Mouse (Mus musculus): ENCODE results near the gene Tnfsf8. TPM values are rescaled to one million over a fixed set of nuclear protein-coding genes. Genes with fewer than 3 reads are reported as not detected.

The Tnfsf8 gene
- 0.08 and 0.18 TPM in 2 replicates for polyA plus RNA-seq (2014; fragmentation: Nextera tagmentation; extraction: Ambion mirVana)

DNA sequence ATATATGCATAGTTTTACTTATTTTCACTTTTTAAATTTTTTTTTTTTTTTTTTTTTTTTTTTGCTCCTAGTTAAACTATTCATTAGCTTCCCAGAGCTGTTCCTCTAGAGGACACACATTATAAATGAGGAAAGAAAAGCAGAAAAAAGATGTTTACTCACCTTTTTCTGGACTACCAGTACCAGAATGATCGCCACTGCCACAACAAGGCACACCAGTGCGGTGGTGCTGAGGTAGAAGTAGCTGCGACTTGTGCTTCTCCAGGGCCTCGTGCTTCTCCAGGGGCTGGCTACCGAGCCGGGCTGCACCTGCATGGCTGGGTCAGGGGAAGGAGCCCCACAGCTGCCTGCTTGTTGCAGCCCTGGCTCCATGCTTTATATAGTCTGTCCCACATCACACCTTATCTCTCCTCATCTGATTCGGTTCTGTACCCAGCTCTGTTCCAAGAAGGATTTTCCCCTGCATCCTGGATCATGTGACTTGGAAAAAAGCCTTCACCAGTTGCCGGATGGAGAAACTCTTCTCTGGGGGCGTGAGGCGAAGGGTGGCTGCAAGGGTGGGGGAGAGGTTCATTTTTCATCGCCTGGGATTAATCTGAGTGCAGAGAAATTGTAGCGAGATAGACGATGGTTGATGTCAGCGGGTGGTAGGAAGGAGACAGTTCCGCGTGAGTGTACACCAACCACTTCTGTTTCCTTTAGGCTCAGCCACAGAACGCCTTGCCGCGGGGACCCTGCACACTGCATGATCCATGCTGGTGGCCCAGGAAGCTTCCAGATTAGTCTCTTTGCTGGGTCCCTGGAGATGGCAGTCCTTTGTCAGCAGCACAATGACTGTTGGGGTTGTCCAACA is at the start of gene Tnfsf8:
Gene Tnfsf8, minus strand, starts transcription at position 660 of the 853 bp plus-strand sequence.
- WGBS: 81% methylated on average over 19 of the region's 19 CpGs
- Histone ChIP-seq H3K4me3 (ENCODE audit: low read depth, low read length) (no peak within 1 kb of the TSS), H3K4me1 (ENCODE audit: control insufficient read depth, insufficient read depth, low read length) (peaks cover 10% of the 10 kb centered on the region), H3K9ac (ENCODE audit: low read depth, low read length) (no peak within 1 kb of the TSS), H3K4me2 (ENCODE audit: low read depth, low read length) (no peak within 1 kb of the TSS), H3K27me3 (replicated peaks; ENCODE audit: control insufficient read depth, insufficient read depth, low read length) (no peaks in the 10 kb centered on the region), H3K27ac (replicated peaks; ENCODE audit: low read depth, low read length) (no peak within 1 kb of the TSS), H3K9me3 (ENCODE audit: control insufficient read depth, low read length) (no peaks in the 10 kb centered on the region), H3K36me3 (ENCODE audit: control insufficient read depth, insufficient read depth, low read length) (no peaks in the 10 kb centered on the region)
- no peak for DNase-seq (ENCODE audit: low spot score)
- ATAC-seq (ENCODE audit: low read depth): no peak

DNA sequence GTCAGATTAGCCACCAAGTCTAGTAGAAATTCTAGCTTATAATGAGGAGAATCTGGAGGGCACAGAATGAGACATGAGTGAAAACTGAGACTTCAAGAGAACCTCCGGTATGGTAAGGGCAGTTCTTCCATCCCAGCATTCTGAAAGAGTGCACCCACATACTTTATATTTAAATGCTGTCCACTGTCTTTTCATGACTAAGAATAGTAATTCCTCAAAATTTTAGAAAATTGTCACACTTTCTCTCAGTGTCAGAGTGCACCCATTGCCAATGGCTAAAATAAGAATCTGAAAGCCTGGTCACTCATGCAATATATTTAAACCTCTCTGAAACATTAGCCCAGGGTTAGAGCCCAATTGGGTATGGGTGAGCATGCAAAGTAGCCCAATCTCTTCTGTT is 47.4 kb upstream of the Tnfsf8 start:
- WGBS: 96% methylated on average over 1 of the region's 1 CpGs
- Histone ChIP-seq H3K36me3 (ENCODE audit: control insufficient read depth, insufficient read depth, low read length) (no peaks in the 10 kb centered on the region), H3K4me1 (ENCODE audit: control insufficient read depth, insufficient read depth, low read length) (no peaks in the 10 kb centered on the region), H3K4me3 (ENCODE audit: low read depth, low read length) (no peak overlapping the region), H3K9ac (ENCODE audit: low read depth, low read length) (no peak overlapping the region), H3K27me3 (replicated peaks; ENCODE audit: control insufficient read depth, insufficient read depth, low read length) (no peaks in the 10 kb centered on the region), H3K27ac (replicated peaks; ENCODE audit: low read depth, low read length) (no peak overlapping the region), H3K9me3 (ENCODE audit: control insufficient read depth, low read length) (no peaks in the 10 kb centered on the region), H3K4me2 (ENCODE audit: low read depth, low read length) (no peak overlapping the region)
- ATAC-seq (ENCODE audit: low read depth) (no peak), DNase-seq (ENCODE audit: low spot score) (no peak)

DNA sequence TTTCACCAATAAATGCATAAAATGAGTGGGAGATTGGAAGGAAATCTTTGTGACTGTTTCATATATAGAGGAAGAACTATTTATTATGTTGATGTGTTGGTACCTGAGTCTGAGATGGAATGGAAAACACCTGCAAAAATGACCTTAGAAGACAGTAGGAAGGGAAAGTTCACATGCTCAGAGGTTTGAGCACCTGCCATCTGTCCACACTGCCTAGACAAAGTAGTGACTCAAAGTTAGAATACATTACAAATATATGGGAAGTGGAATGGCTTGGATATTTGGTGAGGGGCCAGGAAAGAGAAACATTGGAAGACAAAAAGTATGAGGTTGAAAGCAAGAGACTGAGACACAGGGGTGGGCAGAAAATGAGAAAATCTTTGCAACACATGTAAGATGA is 46.3 kb upstream of the Tnfsf8 start:
- H3K27me3 ChIP-seq (replicated peaks; ENCODE audit: control insufficient read depth, insufficient read depth, low read length): no peaks in the 10 kb centered on the region
- no peak overlapping the region for H3K9ac ChIP-seq (ENCODE audit: low read depth, low read length)
- ATAC-seq (ENCODE audit: low read depth) (no peak), DNase-seq (ENCODE audit: low spot score) (no peak)
- no peak overlapping the region for H3K4me2 ChIP-seq (ENCODE audit: low read depth, low read length)
- H3K4me3 ChIP-seq (ENCODE audit: low read depth, low read length): no peak overlapping the region
- H3K27ac ChIP-seq (replicated peaks; ENCODE audit: low read depth, low read length): no peak overlapping the region
- no peaks in the 10 kb centered on the region for H3K4me1 ChIP-seq (ENCODE audit: control insufficient read depth, insufficient read depth, low read length)
- H3K9me3 ChIP-seq (ENCODE audit: control insufficient read depth, low read length): no peaks in the 10 kb centered on the region
- no peaks in the 10 kb centered on the region for H3K36me3 ChIP-seq (ENCODE audit: control insufficient read depth, insufficient read depth, low read length)

DNA sequence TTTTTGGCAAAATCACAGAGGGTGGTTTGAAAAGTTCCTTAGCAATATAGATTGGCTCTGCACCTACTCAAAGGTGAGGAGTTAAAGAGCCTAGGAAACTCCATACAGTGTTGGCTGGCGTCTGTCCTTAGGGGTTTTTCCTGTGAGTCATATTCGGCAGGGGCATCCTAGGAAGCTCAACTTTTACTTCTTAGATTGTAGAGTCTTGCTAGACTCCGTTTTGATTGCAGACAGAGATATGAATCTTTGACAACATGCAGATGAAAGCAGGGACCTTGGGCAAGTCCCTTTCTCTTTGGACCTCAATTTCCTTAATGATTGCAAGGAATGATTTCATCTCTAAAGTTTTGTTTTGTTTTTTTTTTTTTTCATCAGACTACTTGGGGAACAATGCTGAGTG is 44.9 kb upstream of the Tnfsf8 start:
- Histone ChIP-seq H3K36me3 (ENCODE audit: control insufficient read depth, insufficient read depth, low read length) (no peaks in the 10 kb centered on the region), H3K4me1 (ENCODE audit: control insufficient read depth, insufficient read depth, low read length) (no peaks in the 10 kb centered on the region), H3K9me3 (ENCODE audit: control insufficient read depth, low read length) (no peaks in the 10 kb centered on the region), H3K4me2 (ENCODE audit: low read depth, low read length) (no peak overlapping the region), H3K27me3 (replicated peaks; ENCODE audit: control insufficient read depth, insufficient read depth, low read length) (no peaks in the 10 kb centered on the region), H3K27ac (replicated peaks; ENCODE audit: low read depth, low read length) (no peak overlapping the region), H3K4me3 (ENCODE audit: low read depth, low read length) (no peak overlapping the region), H3K9ac (ENCODE audit: low read depth, low read length) (no peak overlapping the region)
- ATAC-seq (ENCODE audit: low read depth) (no peak), DNase-seq (ENCODE audit: low spot score) (no peak)
- WGBS: 61% methylated on average over 3 of the region's 3 CpGs

DNA sequence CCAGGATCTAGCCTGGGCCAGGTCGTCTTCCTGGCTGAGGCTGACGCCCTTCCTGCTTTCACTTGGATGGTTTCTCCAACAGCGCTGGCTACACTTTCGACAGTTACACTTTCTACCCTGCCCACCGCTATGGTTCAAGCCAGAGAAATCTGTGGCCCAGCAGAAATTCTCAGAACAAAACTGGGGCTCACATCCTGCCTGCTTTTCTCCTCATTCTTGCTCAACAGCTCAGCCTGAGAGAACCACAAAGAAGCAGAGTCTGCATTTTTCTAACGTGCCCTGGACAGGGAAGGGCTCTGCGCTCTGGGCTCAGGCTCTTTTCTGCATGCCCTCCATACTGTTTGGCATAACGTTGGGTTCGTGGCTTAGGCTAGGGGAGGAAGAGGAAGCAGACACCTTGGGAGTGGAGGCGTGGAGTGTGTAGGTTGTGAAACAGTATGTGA is 38.0 kb upstream of the Tnfsf8 start:
- Histone ChIP-seq H3K4me2 (ENCODE audit: low read depth, low read length) (no peak overlapping the region), H3K9ac (ENCODE audit: low read depth, low read length) (no peak overlapping the region), H3K9me3 (ENCODE audit: control insufficient read depth, low read length) (no peaks in the 10 kb centered on the region), H3K4me3 (ENCODE audit: low read depth, low read length) (no peak overlapping the region), H3K27me3 (replicated peaks; ENCODE audit: control insufficient read depth, insufficient read depth, low read length) (no peaks in the 10 kb centered on the region), H3K27ac (replicated peaks; ENCODE audit: low read depth, low read length) (no peak overlapping the region), H3K4me1 (ENCODE audit: control insufficient read depth, insufficient read depth, low read length) (no peaks in the 10 kb centered on the region), H3K36me3 (ENCODE audit: control insufficient read depth, insufficient read depth, low read length) (no peaks in the 10 kb centered on the region)
- ATAC-seq (ENCODE audit: low read depth) (no peak), DNase-seq (ENCODE audit: low spot score) (peak; percentile 9)
- WGBS: 73% methylated on average over 10 of the region's 10 CpGs

DNA sequence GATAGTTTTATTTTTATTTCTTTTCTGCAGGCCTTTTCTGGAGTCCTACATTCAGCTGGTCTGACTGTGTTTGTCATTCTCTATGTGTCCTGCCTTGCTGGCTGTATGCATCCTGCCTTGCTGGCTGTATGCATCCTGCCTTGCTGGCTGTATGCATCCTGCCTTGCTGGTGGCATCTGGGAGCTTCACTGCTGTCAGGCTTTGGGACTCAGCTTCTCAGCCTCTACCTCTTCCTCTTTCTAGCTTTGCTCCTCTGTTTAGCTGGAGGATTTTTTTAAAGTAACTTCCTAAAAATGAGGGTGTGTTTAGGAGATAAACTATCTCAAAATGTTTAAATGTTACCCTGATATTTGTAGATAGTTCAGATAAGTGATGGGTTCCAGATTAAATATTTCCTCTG is 36.0 kb upstream of the Tnfsf8 start:
- ATAC-seq (ENCODE audit: low read depth): no peak
- Histone ChIP-seq H3K27me3 (replicated peaks; ENCODE audit: control insufficient read depth, insufficient read depth, low read length) (no peaks in the 10 kb centered on the region; the same call in 1 of the 2 replicates), H3K9me3 (ENCODE audit: control insufficient read depth, low read length) (no peaks in the 10 kb centered on the region), H3K27ac (replicated peaks; ENCODE audit: low read depth, low read length) (no peak overlapping the region), H3K4me1 (ENCODE audit: control insufficient read depth, insufficient read depth, low read length) (no peaks in the 10 kb centered on the region), H3K4me2 (ENCODE audit: low read depth, low read length) (no peak overlapping the region), H3K36me3 (ENCODE audit: control insufficient read depth, insufficient read depth, low read length) (no peaks in the 10 kb centered on the region), H3K4me3 (ENCODE audit: low read depth, low read length) (no peak overlapping the region), H3K9ac (ENCODE audit: low read depth, low read length) (no peak overlapping the region)
- DNase-seq (ENCODE audit: low spot score): no peak

DNA sequence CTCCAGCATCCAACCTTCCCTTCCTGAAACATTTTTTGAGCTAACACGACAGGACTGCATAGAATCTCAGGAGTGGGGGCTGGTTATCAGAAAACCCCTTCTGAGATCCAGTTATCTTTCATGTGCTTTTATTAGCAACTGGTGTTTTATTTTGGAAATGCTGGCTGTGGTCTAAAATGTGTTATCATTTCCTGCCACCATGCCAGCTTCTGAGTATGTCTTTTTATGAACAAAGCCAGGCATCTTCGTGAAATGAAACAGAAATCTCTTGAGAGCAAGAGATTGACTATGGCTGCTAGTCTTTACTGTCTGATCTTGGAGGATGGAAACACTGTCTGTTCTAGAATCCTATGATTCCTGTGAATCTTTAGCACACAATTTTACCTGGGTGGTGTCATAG is 25.0 kb upstream of the Tnfsf8 start:
- Histone ChIP-seq H3K4me1 (ENCODE audit: control insufficient read depth, insufficient read depth, low read length) (no peaks in the 10 kb centered on the region), H3K4me3 (ENCODE audit: low read depth, low read length) (no peak overlapping the region), H3K36me3 (ENCODE audit: control insufficient read depth, insufficient read depth, low read length) (no peaks in the 10 kb centered on the region), H3K4me2 (ENCODE audit: low read depth, low read length) (no peak overlapping the region), H3K27me3 (replicated peaks; ENCODE audit: control insufficient read depth, insufficient read depth, low read length) (no peaks in the 10 kb centered on the region), H3K9ac (ENCODE audit: low read depth, low read length) (no peak overlapping the region), H3K27ac (replicated peaks; ENCODE audit: low read depth, low read length) (no peak overlapping the region), H3K9me3 (ENCODE audit: control insufficient read depth, low read length) (no peaks in the 10 kb centered on the region)
- ATAC-seq (ENCODE audit: low read depth): no peak
- WGBS: 62% methylated on average over 2 of the region's 2 CpGs
- DNase-seq (ENCODE audit: low spot score): no peak

DNA sequence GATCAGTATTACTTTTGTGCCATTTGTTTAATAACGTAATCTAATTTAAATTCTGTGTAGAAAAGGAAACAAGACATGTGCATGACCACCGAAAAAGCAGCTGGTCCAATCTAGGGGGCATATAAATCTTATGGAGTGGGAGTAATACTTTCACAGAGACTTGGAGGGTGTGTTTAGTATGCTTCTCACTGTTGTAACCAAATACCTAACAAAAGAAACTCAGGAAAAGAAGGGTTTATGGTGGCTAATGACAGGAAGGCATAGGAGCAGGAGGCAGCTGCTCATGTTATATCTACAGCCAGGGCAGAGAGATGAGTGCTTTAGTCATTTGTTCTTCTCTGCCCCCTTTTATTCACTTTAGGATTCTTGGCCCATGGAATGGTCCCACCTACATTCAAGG is 15.6 kb upstream of the Tnfsf8 start:
- H3K36me3 ChIP-seq (ENCODE audit: control insufficient read depth, insufficient read depth, low read length): no peaks in the 10 kb centered on the region
- no peak overlapping the region for H3K9ac ChIP-seq (ENCODE audit: low read depth, low read length)
- no peaks in the 10 kb centered on the region for H3K4me1 ChIP-seq (ENCODE audit: control insufficient read depth, insufficient read depth, low read length)
- no peak overlapping the region for H3K4me3 ChIP-seq (ENCODE audit: low read depth, low read length)
- no peaks in the 10 kb centered on the region for H3K27me3 ChIP-seq (replicated peaks; ENCODE audit: control insufficient read depth, insufficient read depth, low read length)
- 82% methylated on average over 2 of the region's 2 CpGs for WGBS
- no peak overlapping the region for H3K27ac ChIP-seq (replicated peaks; ENCODE audit: low read depth, low read length)
- no peak overlapping the region for H3K4me2 ChIP-seq (ENCODE audit: low read depth, low read length)
- ATAC-seq (ENCODE audit: low read depth) (no peak), DNase-seq (ENCODE audit: low spot score) (no peak)
- no peaks in the 10 kb centered on the region for H3K9me3 ChIP-seq (ENCODE audit: control insufficient read depth, low read length)

DNA sequence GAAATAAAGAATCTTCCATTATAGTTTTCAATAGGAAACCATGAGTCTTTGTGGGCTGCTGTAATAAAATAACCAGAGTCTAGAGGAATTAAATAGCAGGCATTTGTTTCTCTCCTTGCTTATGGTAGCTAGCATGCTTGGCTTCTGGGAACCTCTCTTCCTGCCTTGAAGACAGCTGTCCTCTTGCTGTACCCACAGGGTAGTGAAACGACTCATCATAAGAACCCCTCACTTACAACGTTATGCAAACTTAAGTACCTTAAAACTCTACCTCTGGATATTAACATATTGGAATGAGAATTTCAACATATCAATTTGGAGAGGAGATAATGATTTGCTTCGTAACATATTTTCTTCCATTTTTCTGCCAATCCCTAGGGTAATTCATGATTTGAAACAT is 14.3 kb upstream of the Tnfsf8 start:
- WGBS: 82% methylated on average over 3 of the region's 3 CpGs

More for the DNA sequence above, 14.3 kb upstream of the Tnfsf8 start:
- no peak for DNase-seq (ENCODE audit: low spot score)
- no peaks in the 10 kb centered on the region for H3K9me3 ChIP-seq (ENCODE audit: control insufficient read depth, low read length)
- no peak overlapping the region for H3K27ac ChIP-seq (replicated peaks; ENCODE audit: low read depth, low read length)
- H3K4me2 ChIP-seq (ENCODE audit: low read depth, low read length): no peak overlapping the region
- no peaks in the 10 kb centered on the region for H3K27me3 ChIP-seq (replicated peaks; ENCODE audit: control insufficient read depth, insufficient read depth, low read length)
- no peak overlapping the region for H3K4me3 ChIP-seq (ENCODE audit: low read depth, low read length)
- no peak overlapping the region for H3K9ac ChIP-seq (ENCODE audit: low read depth, low read length)
- ATAC-seq (ENCODE audit: low read depth): no peak
- no peaks in the 10 kb centered on the region for H3K4me1 ChIP-seq (ENCODE audit: control insufficient read depth, insufficient read depth, low read length)
- no peaks in the 10 kb centered on the region for H3K36me3 ChIP-seq (ENCODE audit: control insufficient read depth, insufficient read depth, low read length)

Data from embryonic facial prominence, embryonic 14.5 days (tissue).